Mouse (Mus musculus): ENCODE measurements around the gene Ckap2.

- TF ChIP-seq ZNF384 (IDR thresholded peaks at IDR 0.05; ENCODE audit: low read depth, low read length) (no peak), RAD21 (IDR thresholded peaks at IDR 0.05; ENCODE audit: low read depth, low read length) (no peak), TCF12 (IDR thresholded peaks at IDR 0.05; ENCODE audit: low read depth, low read length) (no peak), SMC3 (IDR thresholded peaks at IDR 0.05; ENCODE audit: low read depth, low read length) (no peak), POLR2A (IDR thresholded peaks at IDR 0.05; ENCODE audit: control insufficient read depth in 1 of 2, insufficient read depth in 1 of 2, low read depth in 1 of 2, low read length in 2 of 2, poor library complexity in 1 of 2) (no peak), KAT2A (conservative IDR thresholded peaks at IDR 0.05; ENCODE audit: low read depth, low read length) (no peak)
Observed at GRCm38 (mm10) chr8:22149643-22150344, 35.8 kb downstream of the Ckap2 start.

All from MEL (cell line).